Mouse (Mus musculus) heart, postnatal 0 days (tissue): ENCODE results near the gene Hprt. TPM values are rescaled to one million over a fixed set of nuclear protein-coding genes. Genes with fewer than 3 reads are reported as not detected.
"Not testable (repeated sequence)": the region's sequence is repeated elsewhere in the genome, so short reads cannot be mapped to it uniquely, and the experiment has no call there.

Experiments
- ATAC-seq: fragments of 200-750 bp; cut with Nextera tagmentation; 2 replicates; pipeline ENCODE4 v1.8.0; 2017; ENCODE audit warnings: low read depth, moderate number of reproducible peaks, moderate library complexity; ENCODE audit not compliant: insufficient read depth
- DNase-seq: peaks from one replicate; pipeline ENCODE4 v3.0.0-alpha.2; 2016; ENCODE audit warnings: low spot score
- H3K27ac ChIP-seq: fragments of 300-500 bp; sonication (generic); 2 replicates; pipeline ENCODE4 v1.5.1; 2014; ENCODE audit warnings: low read depth, mild to moderate bottlenecking
- H3K27me3 ChIP-seq: fragments of 300-500 bp; sonication (generic); 2 replicates; pipeline ENCODE4 v1.6.1; 2014; ENCODE audit warnings: low read length, mixed read lengths; ENCODE audit not compliant: control insufficient read depth, insufficient read depth
- H3K36me3 ChIP-seq: fragments of 300-500 bp; sonication (generic); replicated peaks from 2 replicates; pipeline ENCODE4 v1.6.1; 2014; ENCODE audit warnings: low read length, mixed read lengths; ENCODE audit not compliant: control insufficient read depth, insufficient read depth
- H3K4me1 ChIP-seq: fragments of 300-500 bp; sonication (generic); 2 replicates; pipeline ENCODE4 v1.6.1; 2014; ENCODE audit warnings: antibody characterized with exemption; ENCODE audit not compliant: control insufficient read depth, insufficient read depth
- H3K4me2 ChIP-seq: fragments of 300-500 bp; sonication (generic); 2 replicates; pipeline ENCODE4 v1.6.1; 2014; ENCODE audit warnings: low read depth, mild to moderate bottlenecking, low read length, moderate library complexity
- H3K4me3 ChIP-seq: fragments of 300-500 bp; sonication (generic); 2 replicates; pipeline ENCODE4 v1.5.1; 2014; ENCODE audit warnings: low read depth, low read length
- H3K9ac ChIP-seq: fragments of 300-500 bp; sonication (generic); replicated peaks from 2 replicates; pipeline ENCODE4 v1.6.1; 2014; ENCODE audit warnings: low read depth, low read length, mixed read lengths
- H3K9me3 ChIP-seq: fragments of 300-500 bp; sonication (generic); replicated peaks from 2 replicates; pipeline ENCODE4 v1.6.1; 2016; ENCODE audit warnings: low read length; ENCODE audit not compliant: control insufficient read depth
- CTCF ChIP-seq: IDR thresholded peaks from 2 replicates; pipeline ENCODE4 v1.5.1; 2016; ENCODE audit warnings: antibody characterized with exemption, control low read depth, low read depth
- EP300 ChIP-seq: IDR thresholded peaks from 2 replicates; pipeline ENCODE4 v1.6.1; 2016; ENCODE audit warnings: antibody characterized with exemption, low read depth
- WGBS: fragments of 180-500 bp; shearing (Covaris S2); extraction: QIAGEN DNeasy Blood & Tissue Kit; methylation state at CpG from one replicate; pipeline ENCODE4 v1.1.7; 2014; 5-methylcytosine and 5-hydroxymethylcytosine counted together
- polyA plus RNA-seq: library from polyadenylated mRNA; unstranded; fragments of >200 nt; fragmentation: Nextera tagmentation; extraction: Ambion mirVana; gene quantifications from 2 replicates; pipeline ENCODE4 v1.2.1, GENCODE M21; 2015
- total RNA-seq: library from RNA; depleted of rRNA; stranded (reverse); fragments of >200 nt; gene quantifications from 2 replicates; pipeline ENCODE4 v1.2.3, GENCODE M21; 2014; ENCODE audit warnings: low replicate concordance

Hprt gene
- total and polyA plus RNA-seq, 2 experiments from 2014 or later: 69.0 to 218 TPM

DNA sequence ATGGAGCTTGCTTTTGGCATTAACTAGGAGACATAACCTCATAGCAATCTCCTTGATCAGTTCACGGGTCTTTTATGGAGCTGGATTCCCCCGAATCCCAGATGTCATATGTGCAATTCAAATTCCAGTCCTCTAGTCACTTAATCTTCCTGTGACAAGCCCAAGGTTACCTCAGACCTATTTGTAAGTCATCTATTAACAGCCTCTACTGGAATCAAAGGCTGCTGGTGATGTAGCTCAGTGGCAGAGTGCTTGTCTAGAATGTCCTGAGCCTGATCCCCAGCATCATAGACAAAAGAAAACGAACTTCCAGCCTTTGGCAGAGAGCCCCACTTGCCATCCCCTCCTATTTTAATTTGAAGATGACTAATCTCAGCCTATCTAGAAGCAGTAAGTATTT lies 6.6 kb upstream of the Hprt start:
- TF ChIP-seq EP300 (no peak), CTCF (no peak)
- Histone ChIP-seq H3K9ac (no peak overlapping the region), H3K4me1 (no peaks in the 10 kb centered on the region), H3K9me3 (no peaks in the 10 kb centered on the region), H3K27me3 (no peaks in the 10 kb centered on the region), H3K4me2 (no peak overlapping the region), H3K27ac (no peak overlapping the region), H3K36me3 (no peaks in the 10 kb centered on the region), H3K4me3 (no peak overlapping the region)
- DNase-seq: no peak
- WGBS: 42% methylated on average over 3 of the region's 3 CpGs
- ATAC-seq: no peak

DNA sequence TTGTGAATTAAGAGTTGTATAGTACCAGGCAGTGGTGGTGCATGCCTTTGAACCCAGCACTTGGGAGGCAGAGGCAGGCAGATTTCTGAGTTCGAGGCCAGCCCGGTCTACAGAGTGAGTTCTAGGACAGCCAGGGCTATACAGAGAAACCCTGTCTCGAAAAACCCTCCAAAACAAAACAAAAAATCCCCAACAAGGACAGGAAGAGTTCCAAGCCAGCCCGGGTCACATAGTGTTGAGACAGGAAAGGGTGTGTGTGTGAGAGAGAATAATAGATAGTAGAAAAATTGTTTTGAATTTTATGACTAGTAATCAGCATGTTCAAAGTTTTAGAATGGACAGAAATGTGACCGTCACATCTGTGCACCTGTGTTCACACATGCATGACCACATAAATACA lies 6.8 kb downstream of the Hprt start:
- not testable (repeated sequence) for H3K27me3 ChIP-seq, H3K27ac ChIP-seq, H3K36me3 ChIP-seq, H3K4me1 ChIP-seq, H3K9me3 ChIP-seq, DNase-seq, H3K4me3 ChIP-seq, H3K9ac ChIP-seq, ATAC-seq, H3K4me2 ChIP-seq
- 79% methylated on average over 5 of the region's 5 CpGs for WGBS

DNA sequence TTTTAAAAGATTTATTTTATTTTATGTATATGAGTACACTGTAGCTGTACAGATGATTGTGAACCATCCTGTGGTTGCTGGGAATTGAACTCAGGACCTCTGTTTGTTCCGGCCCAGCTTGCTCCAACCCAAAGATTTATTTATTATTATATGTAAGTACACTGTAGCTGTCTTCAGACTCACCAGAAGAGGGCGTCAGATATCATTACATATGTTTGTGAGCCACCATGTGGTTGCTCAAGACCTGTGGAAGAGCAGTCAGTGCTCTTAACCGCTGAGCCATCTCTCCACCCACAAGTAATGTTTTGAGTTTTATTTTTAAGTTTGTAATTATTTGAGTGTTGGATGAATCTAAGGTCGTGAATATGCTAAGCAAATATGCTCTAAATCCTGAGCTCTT lies 16.9 kb downstream of the Hprt start:
- DNase-seq, H3K27ac ChIP-seq, H3K9me3 ChIP-seq, H3K27me3 ChIP-seq, H3K4me3 ChIP-seq, H3K9ac ChIP-seq, H3K4me1 ChIP-seq, ATAC-seq, H3K4me2 ChIP-seq: not testable (repeated sequence)
- peaks cover 13% of the 10 kb centered on the region for H3K36me3 ChIP-seq
- WGBS: 56% methylated on average over 4 of the region's 4 CpGs

DNA sequence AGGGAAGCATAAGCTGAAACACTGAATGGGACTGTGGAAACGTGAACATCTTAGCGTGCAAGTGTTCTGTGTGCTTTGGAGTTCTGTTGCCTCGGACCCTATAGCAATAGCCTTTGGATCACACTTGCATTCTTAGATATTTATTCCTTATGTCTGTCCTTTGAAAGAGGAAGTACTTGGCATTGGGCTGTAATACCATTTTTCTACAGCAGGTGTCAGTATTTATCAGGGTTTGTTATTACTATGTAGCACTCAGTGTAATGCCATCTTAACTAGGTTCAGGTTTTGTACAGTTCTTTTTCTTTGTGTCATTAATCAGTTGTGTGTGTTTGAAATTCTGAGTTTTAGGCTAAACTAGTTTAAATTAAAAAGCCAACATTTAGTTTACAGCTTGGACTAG lies 18.1 kb downstream of the Hprt start:
- no peak for DNase-seq
- WGBS: 41% methylated on average over 3 of the region's 3 CpGs
- H3K36me3 ChIP-seq: peaks cover 6% of the 10 kb centered on the region
- TF ChIP-seq EP300 (no peak), CTCF (peak; percentile 62)
- no peaks in the 10 kb centered on the region for H3K4me1 ChIP-seq
- H3K27me3 ChIP-seq: no peaks in the 10 kb centered on the region
- no peak for ATAC-seq
- H3K4me3 ChIP-seq: no peak overlapping the region
- H3K27ac ChIP-seq: no peak overlapping the region
- no peaks in the 10 kb centered on the region for H3K9me3 ChIP-seq
- H3K4me2 ChIP-seq: no peak overlapping the region
- no peak overlapping the region for H3K9ac ChIP-seq

DNA sequence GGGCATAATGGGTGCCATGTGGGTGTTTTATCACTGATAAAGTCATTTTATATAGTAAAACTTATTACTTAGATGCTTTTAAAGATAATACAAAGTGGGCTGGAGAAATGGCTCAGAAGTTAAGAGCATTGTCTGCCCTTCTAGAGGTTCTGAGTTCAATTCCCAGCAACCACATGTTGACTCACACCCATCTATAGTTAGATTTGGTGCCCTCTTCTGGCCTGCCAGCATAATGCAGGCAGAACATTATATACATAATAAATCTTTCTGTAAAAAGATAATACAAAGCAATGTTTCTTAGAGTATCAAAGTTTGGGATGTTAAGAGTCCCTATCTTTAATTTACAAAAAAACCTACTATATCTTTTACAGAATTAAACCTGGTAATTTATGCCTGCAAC lies 27.6 kb downstream of the Hprt start:
- H3K27me3 ChIP-seq: no peaks in the 10 kb centered on the region
- H3K36me3 ChIP-seq: peaks cover 29% of the 10 kb centered on the region; the same call in 1 of the 2 replicates
- no peak for ATAC-seq
- H3K9me3 ChIP-seq: no peaks in the 10 kb centered on the region
- no peak overlapping the region for H3K4me2 ChIP-seq
- no peak overlapping the region for H3K4me3 ChIP-seq
- no peaks in the 10 kb centered on the region for H3K4me1 ChIP-seq
- TF ChIP-seq EP300 (no peak), CTCF (peak; percentile 37)
- no peak overlapping the region for H3K9ac ChIP-seq
- no peak overlapping the region for H3K27ac ChIP-seq
- DNase-seq: no peak

DNA sequence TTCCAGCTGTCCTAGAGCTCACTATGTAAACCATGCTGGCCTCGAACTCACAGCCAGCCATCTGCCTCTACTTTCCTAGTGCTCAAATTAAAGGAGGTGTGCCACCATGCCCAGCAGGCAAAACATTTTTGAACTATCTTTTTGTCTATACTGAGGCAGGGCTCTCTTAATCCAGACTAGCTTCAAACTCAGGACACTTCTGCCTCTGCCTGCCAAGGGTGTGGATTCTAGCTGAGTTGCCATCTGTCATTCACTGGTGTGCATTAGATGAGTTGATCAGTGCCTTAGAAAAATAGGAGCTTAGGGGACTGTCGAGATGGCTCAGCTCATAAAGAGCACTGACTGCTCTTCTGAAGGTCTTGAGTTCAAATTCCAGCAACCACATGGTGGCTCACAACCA lies 35.1 kb downstream of the Hprt start:
- Histone ChIP-seq H3K36me3 (no peaks in the 10 kb centered on the region), H3K27me3 (no peaks in the 10 kb centered on the region), H3K9me3 (no peaks in the 10 kb centered on the region), H3K4me2 (no peak overlapping the region), H3K9ac (no peak overlapping the region), H3K4me3 (no peak overlapping the region), H3K4me1 (no peaks in the 10 kb centered on the region), H3K27ac (no peak overlapping the region)
- DNase-seq: no peak
- TF ChIP-seq EP300 (no peak), CTCF (no peak)
- no peak for ATAC-seq
- 90% methylated on average over 2 of the region's 2 CpGs for WGBS
